Mouse (Mus musculus) naive thymus-derived CD4-positive, alpha-beta T cell, adult 2 months (primary cell): ENCODE measurements at regions not wholly inside any gene's neighbourhood (a gene's known extent, or its start where the extent isn't known, plus 50 kb on each side); places are given as distances from the start of the nearest gene placed in this dataset.

Source experiments
- DNase-seq: peaks from one replicate; pipeline ENCODE4 v3.0.0-alpha.2; 2011; ENCODE audit warnings: low read depth

GRCm38 (mm10) chr1:151088535-151089125 lies 93.7 kb upstream of the Gm47985 start:
- no peak for DNase-seq

GRCm38 (mm10) chr1:151092035-151092434 lies 90.3 kb upstream of the Gm47985 start:
- DNase-seq, result no peak

- no peak for DNase-seq
Observed at GRCm38 (mm10) chr1:151095344-151096050, 86.8 kb upstream of the Gm47985 start.

GRCm38 (mm10) chr1:151096079-151096478 lies 86.3 kb upstream of the Gm47985 start:
- peak; percentile 88 for DNase-seq

GRCm38 (mm10) chr1:151097506-151097905 lies 84.8 kb upstream of the Gm47985 start:
- peak; percentile 81 for DNase-seq

GRCm38 (mm10) chr1:151098763-151099162 lies 83.6 kb upstream of the Gm47985 start:
- DNase-seq, result no peak

- DNase-seq, result no peak
Observed at GRCm38 (mm10) chr1:151100565-151101483, 81.5 kb upstream of the Gm47985 start.

DNA sequence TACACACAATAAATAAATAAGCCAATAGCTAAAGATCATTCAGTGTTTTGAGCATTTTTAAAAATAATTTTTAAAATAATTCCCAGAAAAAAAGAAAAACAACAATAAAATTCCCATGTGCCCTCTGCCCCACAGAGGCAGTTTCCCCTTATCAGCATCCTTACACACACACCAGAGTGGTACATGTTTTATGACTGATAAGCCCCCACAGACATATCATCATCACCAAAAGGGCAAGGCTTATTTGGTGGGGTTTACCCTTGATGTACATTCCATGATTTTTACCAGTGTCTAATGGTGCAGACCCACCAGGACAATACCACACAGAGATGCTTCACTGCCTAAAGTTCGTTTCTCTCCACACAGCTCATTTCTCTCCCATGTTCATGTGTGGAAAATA lies 80.8 kb upstream of the Gm47985 start:
- no peak for DNase-seq

DNA sequence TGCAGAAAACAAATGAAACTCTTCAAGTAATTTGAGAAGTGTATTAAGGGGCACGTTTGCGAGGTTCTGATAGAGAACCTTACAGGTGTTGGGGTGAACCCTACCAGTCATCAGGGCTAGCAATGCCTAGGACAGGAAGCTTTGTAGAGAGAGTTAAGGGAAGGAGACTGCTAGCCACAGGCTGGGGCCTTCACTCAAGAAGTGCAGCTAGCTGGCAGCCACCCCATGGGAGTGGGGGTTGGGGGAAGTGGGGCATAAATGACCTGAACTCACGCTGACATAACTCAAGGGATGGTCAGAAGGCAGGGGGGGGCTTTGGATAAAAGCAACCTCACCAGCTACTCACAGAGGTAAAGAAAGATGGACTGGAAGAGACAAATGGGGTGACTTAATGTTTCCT lies 80.3 kb upstream of the Gm47985 start:
- DNase-seq, result no peak

- no peak for DNase-seq
Observed at GRCm38 (mm10) chr1:151102646-151103391, 79.5 kb upstream of the Gm47985 start.

DNA sequence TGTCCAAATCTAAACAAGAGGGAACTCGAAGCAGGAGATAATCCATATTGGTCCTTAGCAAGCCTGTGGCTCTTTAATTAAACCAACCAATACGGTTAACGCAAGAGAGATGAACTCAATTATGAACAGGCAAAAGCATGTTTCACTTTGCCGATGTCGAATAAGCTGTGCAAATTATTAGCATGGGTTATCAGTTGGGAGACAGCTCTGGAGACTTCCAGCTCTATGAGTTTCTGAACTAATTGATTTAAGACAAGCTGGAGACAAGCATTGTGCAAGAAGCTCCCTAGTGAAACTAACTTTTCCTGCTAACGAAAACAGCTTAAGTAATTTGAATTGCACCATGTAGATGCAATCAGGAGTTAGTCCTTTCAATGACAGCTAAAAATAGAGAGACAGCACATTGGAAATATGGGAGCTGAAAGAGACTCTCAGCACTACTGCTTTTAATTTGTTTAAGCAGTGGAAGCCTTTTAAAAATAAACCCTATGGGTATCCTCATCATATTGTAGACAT lies 78.8 kb upstream of the Gm47985 start:
- DNase-seq, result no peak

- DNase-seq, result no peak
Observed at GRCm38 (mm10) chr1:151104346-151104745, 78.0 kb upstream of the Gm47985 start.

- DNase-seq, result no peak
Observed at GRCm38 (mm10) chr1:151104806-151105205, 77.5 kb upstream of the Gm47985 start.

DNA sequence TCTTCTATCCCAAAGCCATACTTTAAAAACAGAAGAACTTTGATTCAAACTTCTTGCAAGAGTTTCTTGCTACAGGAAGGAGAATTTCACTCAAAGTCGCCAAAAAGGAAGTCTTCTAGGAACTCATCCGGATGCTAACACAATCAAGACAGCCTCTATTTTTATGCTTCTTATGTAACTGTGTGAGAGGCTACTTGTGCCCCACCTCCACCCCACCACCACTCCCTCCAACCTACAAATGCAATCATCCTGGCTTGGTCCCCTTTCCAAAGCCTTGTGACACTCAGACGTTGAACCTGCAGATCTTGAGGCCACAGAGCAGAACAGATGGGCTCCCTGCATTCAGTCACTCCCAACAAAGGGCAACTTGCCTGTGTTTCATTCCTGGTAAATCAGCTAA lies 77.1 kb upstream of the Gm47985 start:
- peak; percentile 38 for DNase-seq

DNA sequence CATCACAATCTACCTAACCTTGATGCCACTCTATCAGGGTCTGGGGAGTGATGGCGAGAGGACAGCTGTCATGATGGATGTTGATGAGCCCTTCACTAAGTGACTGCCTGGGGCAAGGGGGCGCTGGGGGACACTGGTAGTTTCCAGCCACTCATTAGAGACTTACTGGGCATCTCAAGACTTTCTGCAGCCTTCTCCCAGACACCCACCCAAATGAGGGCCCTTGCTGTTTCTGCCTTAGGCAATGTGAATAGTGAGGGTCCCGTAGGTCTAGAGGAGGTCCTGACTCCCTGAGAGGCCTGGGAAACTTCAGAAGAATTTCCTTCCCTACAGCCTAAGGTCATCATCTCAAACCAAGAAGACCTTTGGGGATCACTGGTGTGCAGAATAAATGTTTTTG lies 74.9 kb upstream of the Gm47985 start:
- no peak for DNase-seq

DNA sequence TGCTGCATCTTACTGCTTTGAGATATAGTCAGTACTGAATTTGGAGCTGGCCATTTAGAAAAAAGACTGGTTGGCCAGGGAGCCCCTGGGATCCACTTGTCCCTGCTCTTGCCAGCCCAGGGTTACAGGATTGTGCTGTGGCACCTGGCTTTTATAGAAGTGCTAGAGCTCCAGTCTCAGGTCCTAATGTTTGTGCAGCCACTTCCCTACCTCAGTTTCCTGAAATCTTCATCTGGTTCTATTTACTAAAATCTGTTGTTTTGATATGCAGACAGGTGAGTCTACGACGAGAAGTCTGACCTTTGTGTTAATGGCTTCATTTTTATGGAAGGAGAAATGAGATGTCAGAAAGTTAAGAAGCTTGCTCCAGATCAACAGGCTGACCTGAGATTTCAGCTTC lies 73.0 kb upstream of the Gm47985 start:
- DNase-seq, result no peak

GRCm38 (mm10) chr1:151110412-151110811 lies 71.9 kb upstream of the Gm47985 start:
- no peak for DNase-seq

GRCm38 (mm10) chr1:151111683-151112082 lies 70.7 kb upstream of the Gm47985 start:
- no peak for DNase-seq

GRCm38 (mm10) chr1:151112390-151112789 lies 69.9 kb upstream of the Gm47985 start:
- DNase-seq, result no peak

- DNase-seq, result no peak
Observed at GRCm38 (mm10) chr1:151113199-151113598, 69.1 kb upstream of the Gm47985 start.

DNA sequence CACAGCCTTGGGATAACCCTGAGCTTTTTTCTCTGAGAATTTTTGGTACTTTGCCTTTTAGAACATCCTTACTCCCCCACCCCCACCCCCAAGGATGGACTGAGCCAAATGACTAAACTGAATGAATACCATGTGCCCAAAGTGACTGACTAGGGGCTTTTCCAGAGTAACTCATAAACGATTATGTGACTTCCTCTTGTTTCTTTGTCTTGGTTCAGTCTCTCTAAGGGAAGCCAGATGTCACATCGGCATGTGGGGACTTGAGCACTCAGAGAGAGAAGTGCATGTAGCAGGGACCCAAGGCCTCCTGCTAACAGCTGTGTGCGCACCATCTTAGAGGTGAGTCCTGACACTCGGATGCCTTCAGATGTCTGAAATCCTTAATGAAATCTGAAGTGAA lies 63.8 kb upstream of the Gm47985 start:
- no peak for DNase-seq

DNA sequence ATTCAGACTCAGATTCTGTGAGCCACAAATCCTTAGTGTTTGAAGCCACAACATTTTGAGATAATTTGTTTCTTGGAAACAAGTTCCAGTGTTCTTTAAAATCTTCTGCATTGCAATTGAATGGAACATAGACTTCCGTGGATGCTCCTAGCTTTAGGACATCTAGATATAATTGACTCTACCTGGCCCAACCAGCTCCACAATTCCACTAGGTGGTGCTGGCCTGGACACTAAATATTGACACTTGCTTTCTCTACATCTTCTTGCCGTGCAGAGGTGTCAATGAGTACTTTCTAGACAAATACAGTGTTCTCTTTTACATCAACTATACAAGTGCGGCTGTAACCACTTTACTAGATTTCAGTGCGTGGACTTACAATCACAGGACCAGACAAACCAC lies 63.4 kb upstream of the Gm47985 start:
- DNase-seq, result no peak
